Mouse (Mus musculus): ENCODE data around the gene Cbwd1. TPM values are rescaled to one million over a fixed set of nuclear protein-coding genes. Genes with fewer than 3 reads are reported as not detected.

The Cbwd1 gene
- total RNA-seq (2021), result 10 to 100 TPM; 13.1 to 13.6 TPM
- long read RNA-seq, experiment 1, partial matches to known transcripts, result 0 of 25 reads
- long read RNA-seq, experiment 1, other reads (novel, unspliced or antisense), result 22 of 25 reads
- long read RNA-seq, experiment 2, transcript Cbwd1-201 (15 exons, 1,929 nt), result major isoform, 6 of 41 reads
- long read RNA-seq, experiment 2, partial matches to known transcripts, result 1 of 41 reads
- long read RNA-seq, experiment 2, other reads (novel, unspliced or antisense), result 34 of 41 reads

DNA sequence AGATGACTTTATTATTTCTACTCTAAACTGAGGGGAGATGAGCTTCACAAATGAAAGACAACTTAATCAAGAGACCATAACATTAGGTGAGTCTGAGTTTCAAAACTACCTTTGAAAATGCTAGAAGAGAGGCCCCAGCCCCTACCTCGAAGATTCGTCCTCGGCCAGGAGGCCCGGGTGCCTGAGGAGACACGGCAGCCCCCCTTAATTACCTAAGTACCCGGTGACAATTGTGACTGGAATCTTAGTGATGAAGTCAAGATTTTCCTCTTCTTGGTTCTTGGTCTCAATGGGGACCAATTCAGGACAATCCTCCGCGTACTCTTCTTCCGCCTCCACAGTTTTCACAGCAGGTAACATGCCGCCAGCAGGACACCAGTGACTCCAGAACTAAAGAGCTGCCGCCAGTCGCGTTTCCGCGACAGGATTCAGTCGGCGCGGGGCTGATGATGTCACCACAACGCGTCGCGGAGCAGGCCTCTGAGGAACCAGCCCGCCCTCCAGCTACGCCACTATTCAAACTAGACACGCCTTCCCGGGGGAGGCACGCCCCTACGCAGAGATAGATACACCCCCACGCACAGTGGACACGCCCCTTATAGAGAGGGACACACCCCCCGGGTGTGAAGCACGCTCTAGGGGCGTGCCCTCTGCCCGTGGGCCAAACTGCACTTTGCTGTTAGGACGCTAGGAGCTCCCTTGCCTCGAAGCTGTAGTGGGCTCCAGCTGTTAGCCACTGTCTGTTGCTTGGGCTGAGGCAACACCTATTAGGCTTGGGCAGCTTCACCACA is at the start of gene Cbwd1:
Cbwd1 (minus strand) TSS at position 439 of the 791 bp plus-strand sequence.
- peak; percentile 92 to 96 for DNase-seq (ENCODE audit: low spot score in 2 of 2)

DNA sequence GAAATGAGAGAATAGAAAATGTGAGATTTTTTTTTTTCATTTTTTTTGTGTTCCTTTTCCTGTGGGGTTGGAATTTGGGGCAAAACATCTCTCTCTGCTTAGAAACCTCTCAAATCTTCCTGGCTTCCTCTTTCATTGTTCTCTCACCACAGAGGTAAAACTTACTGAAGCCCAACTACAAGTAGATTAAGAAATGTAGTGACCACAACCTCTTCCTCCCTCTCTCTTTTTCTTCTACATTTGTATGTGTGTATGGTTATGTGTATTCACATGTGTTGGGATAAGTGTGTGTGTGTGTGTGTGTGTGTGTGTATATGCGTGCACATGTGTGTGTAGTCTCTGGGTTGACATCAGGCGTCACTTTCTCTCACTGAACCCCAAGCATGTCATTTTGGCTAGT is 47.1 kb upstream of the Cbwd1 start:
- no peak for DNase-seq (ENCODE audit: low spot score in 2 of 2)

DNA sequence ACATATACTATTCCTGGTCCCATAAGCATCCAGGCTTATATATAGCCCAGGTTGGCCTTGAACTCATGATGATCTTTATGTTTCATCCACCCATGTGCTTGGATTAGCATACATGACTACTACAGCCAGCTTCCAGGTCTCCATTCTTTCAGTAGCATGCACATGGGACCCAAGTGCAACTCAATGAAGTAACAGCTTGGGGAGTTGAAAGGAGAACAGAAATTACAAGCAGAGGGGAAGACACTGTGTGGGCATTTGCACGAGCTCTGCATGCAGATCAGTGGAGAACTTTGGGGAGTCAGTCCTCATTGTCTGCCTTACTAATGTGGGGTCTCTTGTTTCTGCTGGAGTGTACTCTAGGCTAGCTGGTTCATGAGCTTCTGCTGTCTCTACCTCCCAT is 45.3 kb upstream of the Cbwd1 start:
- no peak for DNase-seq (ENCODE audit: low spot score in 2 of 2)

DNA sequence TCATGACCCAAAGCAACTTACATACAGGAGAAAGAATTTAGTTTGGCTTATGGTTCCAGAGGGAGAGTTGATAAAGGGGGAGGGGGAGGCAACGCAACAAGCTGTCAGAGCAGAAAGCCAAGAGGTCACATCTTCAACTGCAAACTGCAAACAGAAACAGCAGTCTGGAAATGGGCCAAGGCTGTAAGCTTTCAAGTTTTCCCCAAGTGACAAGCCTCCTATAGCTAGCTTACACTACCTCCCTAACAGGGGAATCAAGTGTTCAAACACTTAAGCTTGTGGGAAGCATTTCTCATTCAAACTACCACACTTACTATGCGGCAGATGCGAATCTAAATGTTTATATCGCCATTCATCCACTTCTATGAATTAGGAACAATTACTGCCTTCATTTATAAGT is 42.4 kb upstream of the Cbwd1 start:
- DNase-seq (ENCODE audit: low spot score in 2 of 2), result no peak

DNA sequence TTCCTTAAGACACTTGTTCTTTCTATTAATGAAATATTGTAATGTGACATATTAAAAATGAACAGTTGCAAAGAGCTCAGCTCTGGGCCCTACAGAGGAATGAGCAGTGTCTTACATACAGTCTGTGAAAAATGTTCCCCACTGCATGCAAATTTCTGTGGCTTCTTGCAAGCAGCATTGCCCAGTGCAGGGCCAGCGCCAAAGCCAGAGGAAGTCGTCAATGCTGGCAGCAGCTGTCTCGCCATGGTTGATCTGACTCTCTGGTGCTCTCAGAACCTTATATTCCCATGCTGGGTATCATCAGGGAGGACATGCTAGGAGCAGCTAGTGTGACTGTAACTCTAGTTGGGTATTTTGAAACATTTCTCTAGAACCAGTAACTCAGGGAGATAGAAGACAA is 41.4 kb upstream of the Cbwd1 start:
- DNase-seq (ENCODE audit: low spot score in 2 of 2), result no peak

DNA sequence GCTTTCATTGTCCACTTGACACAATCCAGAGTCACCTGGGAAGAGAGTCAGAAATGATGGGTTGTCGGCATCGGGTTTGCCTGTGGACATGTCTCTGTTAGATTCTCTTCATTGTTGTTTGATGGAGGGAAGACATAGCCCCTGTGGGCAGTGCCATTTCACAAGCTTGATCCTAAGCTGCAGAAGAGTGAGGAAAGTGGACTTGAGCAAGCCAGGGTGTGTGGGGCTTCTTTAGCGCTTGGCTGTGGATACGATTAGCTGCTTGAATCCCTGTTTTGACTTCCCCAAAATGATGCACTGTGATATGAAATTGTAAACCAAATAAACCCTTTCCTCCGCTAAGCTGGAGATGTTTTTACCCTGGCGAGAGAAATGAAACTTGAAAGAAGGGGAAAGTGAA is 40.6 kb upstream of the Cbwd1 start:
- DNase-seq (ENCODE audit: low spot score in 2 of 2), result no peak

DNA sequence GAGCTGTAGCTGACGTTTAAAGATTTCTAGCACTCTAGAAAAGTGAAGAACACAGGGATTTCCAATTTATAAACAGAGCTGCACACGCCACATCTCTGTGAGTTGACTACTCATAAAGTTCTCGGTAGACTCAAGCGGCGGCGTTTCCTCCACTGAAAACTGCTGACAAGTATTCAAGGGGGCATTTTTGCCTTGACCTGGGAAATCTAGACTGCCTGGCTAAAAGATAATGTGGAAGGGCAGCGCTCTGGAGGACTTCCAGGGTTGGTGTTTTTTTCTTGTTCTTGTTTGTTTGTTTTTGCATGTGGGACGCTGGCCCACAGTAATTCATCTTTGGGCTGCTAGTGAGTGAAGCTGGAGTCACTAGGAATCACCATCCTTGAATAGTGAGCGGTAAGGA is 38.7 kb upstream of the Cbwd1 start:
- no peak for DNase-seq (ENCODE audit: low spot score in 2 of 2)

DNA sequence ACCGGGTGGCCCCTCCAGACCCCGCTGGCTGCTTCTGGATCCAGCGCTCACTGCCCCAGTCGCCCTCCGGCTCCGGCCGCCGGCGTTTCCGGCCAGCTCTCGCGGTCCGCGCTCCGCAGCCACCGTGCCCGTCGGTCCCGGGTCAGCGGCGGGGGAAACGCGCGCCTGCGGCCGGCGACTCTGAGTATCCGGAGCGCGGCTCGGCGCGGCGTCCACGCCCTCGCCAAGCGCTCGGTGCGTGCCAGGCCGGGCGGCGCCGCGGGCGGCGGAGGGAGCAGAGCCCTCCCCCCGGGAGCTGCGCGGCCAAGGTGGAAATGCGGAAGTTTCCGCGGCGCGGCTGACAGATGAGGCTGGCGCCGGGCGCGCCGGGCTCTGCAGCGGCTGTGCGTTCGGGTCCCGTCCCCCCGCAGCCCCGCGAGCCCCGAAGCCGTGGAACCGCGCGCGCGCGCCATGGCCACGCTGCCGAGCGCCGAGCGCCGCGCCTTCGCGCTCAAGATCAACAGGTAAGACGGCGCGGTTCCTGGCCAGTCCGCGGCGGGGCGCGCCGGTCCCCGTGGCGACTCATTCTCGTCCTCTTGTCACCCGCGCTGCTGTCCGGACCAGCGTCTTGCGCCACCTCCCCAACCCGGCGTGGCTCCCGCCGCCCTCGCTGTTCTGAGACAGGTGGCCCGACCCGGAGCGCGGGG is 37.9 kb upstream of the Cbwd1 start, which contains the start of gene Dock8:
Dock8 (plus strand) TSS at position 334 of the 686 bp plus-strand sequence.
- peak; percentile 24 for DNase-seq (ENCODE audit: low spot score in 2 of 2)

DNA sequence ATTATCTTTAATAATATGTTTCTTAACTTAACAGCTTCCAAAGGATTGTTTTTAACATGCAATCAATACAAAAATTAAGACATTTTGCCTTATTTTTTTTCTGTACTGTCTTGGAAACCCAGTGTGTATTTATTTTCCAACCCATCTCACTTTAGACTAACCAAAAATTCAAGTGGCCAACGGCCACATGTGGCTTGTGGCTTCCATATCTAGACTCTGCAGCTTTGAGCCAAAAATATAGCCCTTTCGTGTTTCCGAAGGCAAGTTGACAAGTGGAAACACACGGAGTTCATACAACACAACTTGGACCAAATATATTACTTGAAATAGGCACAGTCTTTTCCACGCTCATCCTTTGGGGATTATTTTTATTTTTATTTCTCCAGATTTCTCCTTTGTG is 37.2 kb upstream of the Cbwd1 start:
- no peak for DNase-seq (ENCODE audit: low spot score in 2 of 2)

DNA sequence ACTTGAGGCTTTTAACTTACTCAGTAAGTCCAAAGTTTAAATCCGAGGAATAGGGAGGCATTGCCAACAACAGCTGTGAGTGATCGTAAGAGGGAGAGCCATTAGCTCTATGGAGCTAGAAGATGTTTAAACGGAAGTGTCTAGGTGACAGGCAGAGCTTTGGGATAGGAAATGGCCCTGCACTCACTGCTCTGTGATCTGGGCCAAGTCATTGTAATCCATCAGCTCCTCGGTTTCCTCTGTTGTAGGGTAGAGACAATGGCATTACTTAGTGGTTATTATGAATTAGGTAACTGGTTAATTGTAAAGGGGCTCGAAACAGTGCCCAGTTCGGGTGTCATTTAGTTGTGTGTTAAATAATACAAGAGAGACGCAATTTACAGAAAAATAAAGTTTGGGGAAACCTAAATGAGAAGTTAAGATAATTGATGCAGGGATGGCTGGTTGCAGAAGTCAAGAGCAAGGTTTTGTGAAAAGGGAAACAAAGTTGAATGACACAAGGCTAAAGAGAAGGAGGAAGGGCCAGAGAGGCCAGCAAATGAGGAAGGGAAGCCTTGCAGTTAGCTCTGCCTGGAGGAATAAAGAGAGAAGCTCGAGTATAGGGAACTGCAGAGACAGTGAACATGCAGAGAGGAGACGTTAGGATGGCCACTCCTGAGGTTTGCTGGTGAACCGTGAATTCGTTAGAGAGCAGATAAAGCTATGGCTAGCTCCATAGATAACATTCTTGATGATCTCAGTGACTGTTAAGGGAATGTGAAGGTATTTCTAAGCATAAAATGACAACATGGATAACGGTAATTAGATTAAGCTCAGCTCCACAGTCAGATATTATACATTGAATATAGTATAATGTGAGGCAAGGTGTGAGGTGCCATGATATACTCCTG is 35.6 kb upstream of the Cbwd1 start:
- DNase-seq (ENCODE audit: low spot score in 2 of 2), result no peak

DNA sequence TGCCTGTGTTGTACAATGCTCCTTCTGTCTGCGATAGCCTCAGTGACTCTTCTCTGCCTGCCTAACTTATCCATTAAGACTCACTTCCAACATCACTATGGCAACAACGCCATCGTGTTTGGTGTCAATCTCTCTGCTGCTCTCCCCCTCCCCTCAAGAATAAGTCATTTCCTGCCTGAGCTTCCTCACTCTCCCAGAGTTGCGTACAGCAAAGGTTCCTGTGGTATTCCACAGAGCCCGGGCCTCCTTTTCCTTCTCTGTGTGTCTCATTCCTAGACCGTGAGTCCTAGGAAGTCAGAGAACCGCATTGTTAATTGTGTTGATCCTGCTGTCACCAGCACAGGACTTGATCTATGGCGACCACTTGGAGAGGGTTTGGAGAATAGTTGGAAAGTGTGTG is 33.5 kb upstream of the Cbwd1 start:
- no peak for DNase-seq (ENCODE audit: low spot score in 2 of 2)

DNA sequence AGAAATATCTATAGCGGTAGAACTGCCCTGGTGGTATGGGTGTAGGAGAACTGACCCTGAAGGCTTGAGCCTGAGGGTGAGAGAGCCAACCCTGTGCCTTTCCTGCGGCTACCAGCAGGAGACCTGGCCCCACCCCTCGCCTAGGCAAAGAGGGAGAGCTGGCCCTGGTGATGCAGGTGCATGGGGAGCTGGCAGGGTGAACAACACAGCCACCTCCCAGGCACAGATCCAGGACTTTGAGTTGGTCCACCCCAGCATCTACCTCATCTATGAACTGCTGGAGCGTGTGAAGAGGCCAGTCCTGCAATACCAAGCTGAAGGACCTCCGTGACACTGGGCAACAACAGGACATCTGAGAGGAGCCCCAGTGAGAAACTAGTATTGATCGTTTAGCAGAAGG is 32.1 kb upstream of the Cbwd1 start:
- no peak for DNase-seq (ENCODE audit: low spot score in 2 of 2)

DNA sequence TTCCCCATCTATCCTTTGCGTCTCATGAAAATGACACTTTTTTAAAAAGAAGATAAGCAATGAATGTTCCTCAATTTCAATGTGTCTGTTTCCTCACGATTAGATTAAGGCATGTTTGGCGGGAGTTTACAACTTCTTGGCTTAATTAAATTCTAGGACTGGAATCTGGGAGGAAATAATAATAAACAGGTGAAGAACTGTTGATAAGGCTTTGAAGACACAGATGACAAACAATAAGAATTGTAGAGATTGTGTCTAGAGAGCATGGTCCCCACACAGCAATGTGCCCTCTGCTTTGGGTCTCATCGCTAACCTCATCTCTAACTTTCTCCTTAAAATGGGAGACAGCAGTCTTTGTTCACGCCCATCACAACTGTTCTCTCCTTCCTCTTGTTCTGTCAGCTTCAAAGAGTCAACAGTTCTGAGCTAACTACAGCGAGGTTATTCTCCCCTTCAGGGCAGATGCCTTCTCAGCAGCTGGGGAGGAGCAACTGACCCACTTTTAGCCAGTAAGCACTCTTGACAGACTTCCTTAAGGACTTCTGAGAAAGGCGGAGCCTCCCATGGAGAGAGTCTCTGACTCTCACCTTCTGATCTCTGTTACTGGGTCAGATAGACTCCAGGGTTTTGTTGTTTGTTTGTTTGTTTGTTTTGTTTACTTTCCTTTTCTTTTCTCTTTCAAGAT is 28.9 kb upstream of the Cbwd1 start:
- DNase-seq (ENCODE audit: low spot score in 2 of 2), result no peak

DNA sequence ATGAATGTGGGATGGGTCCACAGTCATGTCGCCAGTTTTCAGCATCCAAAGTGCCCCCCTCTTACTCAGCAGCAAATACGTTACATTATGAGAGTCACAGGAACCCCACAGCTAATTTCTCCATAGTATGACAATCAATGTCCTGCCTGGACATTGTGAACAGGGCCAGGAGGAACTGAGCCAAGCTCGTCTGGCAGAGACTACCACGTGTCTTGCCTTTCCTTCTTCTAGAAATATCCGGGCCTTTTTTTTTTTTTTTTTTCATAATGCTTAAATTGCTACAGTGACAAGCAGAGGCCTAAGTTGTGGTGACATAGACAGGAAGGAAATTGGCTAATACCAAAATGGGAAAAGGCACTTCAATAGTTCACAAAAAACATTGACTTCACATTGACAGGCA is 27.4 kb upstream of the Cbwd1 start:
- no peak for DNase-seq (ENCODE audit: low spot score in 2 of 2)

DNA sequence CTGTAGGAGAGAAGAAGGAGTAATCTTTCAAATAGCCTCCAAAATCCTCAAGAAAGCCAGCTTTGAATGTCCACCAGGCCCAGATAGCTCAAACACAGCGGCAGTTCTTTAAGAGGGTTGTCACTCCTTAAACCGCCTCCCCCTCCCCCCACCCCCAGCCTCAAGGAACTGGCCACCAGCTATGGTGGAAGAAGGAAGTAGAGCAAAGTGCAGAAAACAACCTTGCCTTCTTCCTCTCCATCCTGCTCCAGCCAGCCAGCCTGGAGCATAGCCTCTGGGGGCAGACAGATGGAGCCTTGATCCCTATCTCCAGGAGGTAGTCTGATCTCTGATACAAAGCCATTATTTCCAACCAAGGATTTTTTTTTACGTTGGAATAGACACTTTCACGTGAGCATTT is 25.9 kb upstream of the Cbwd1 start:
- DNase-seq (ENCODE audit: low spot score in 2 of 2), result no peak

DNA sequence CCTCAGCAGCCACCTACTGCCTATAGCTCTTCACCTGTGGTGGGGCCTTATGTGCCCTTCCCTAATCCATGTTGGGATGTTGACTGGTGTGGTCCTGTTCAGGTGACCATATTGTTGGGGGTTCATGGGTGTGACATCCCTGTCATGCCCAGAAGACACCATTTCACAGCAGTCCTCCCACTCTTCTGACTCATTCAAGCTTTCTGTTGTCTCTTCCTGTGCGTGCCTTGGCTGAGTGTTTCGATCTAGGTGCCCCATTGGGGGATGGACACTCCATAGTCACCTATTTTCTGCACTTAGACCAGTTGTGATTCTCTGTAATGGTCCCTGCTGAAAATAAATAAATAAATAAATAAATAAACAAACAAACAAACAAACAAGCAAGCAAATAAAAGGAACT is 23.6 kb upstream of the Cbwd1 start:
- DNase-seq (ENCODE audit: low spot score in 2 of 2), result no peak

DNA sequence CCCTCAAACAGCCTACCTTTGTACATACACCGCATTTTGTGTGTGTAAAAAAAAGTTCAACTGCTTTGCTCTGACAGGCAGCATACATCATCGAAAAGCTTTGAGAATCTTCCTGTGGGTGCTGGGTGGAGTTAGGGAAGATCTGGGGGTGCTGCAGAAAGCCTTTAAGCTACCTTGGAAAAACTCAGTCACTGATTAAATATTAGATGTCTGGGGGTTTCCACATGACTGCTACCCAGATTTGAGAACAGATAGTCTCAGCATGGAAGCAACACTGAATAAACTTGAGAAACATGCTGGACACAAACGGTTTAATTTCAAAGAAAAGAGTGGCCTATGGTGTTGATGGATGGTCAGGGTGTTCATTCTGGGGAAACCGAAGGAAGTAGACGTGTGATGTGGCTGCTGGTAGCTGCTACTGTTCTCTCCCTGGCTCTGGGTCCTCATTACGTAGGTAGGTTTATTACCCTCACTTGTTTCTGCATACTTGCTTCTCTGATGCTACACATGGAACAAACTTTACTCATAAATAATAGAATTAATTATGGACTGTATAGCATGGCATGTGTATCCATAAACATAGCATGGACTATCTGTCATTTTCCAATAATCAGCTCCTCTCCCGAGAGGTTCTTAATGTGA is 22.6 kb upstream of the Cbwd1 start:
- DNase-seq (ENCODE audit: low spot score in 2 of 2), result no peak

DNA sequence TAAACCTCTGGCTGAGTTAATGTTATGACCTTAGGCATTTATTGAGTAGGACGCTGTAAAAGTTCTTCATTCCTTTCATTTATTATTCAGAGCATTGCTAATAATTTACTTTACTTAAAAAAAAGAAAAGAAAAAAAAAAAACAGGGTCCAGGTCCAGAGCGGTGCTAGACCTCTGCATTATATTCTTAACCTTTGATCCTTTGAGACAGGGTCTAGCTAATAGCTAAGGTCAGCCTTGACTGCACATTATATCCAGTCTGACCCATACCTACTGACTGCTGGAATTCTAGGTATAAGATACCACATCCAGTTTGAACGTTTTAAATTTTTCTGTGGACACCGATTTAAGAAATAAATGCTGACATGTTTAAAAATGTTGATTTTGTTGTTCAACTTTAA is 21.6 kb upstream of the Cbwd1 start:
- no peak for DNase-seq (ENCODE audit: low spot score in 2 of 2)

DNA sequence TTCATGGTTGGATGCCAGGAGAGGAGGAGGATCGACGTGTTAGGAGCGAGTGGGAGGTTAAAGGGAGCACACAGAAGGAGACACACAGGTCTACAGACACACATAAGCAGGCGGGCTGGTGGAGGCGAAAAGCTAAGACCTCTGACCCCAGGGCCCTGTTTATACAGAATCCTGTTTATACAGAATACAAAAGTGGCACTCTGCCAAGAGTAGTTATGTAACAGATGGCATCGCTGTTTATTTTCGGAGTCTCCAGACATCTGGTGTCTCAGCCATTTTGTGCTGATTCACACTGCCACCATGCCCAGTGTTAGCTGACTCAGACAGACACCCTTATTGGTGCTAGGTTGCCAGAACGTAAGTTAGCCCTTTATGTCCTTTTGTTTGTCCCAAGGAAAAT is 19.9 kb upstream of the Cbwd1 start:
- peak; percentile 42 to 59 for DNase-seq (ENCODE audit: low spot score in 2 of 2)
